Mouse (Mus musculus): Measurements from ENCODE around the gene Fermt3.

The Fermt3 gene

GRCm38 (mm10) chr19:6972247-6972917 lies 46.9 kb downstream of the Fermt3 start:
- no peak for DNase-seq (ENCODE audit: low spot score)

GRCm38 (mm10) chr19:6971644-6972043 lies 47.6 kb downstream of the Fermt3 start:
- DNase-seq (ENCODE audit: low spot score) = no peak

GRCm38 (mm10) chr19:6970460-6971085 lies 48.7 kb downstream of the Fermt3 start:
- DNase-seq (ENCODE audit: low spot score) = no peak

GRCm38 (mm10) chr19:6969665-6970381 lies 49.4 kb downstream of the Fermt3 start:
- peak; percentile 79 for DNase-seq (ENCODE audit: low spot score)

- no peak for DNase-seq (ENCODE audit: low spot score)
Measured at GRCm38 (mm10) chr19:6969291-6969664, 50.0 kb downstream of the Fermt3 start.

- no peak for DNase-seq (ENCODE audit: low spot score)
Measured at GRCm38 (mm10) chr19:6968491-6969271, 50.6 kb downstream of the Fermt3 start.

GRCm38 (mm10) chr19:6956461-6956860 lies 62.8 kb downstream of the Fermt3 start:
- DNase-seq (ENCODE audit: low spot score) = no peak

GRCm38 (mm10) chr19:6955424-6955823 lies 63.8 kb downstream of the Fermt3 start:
- DNase-seq (ENCODE audit: low spot score) = no peak

GRCm38 (mm10) chr19:6954046-6954445 lies 65.2 kb downstream of the Fermt3 start:
- DNase-seq (ENCODE audit: low spot score) = no peak

GRCm38 (mm10) chr19:6952712-6953037 lies 66.6 kb downstream of the Fermt3 start:
- peak; percentile 62 for DNase-seq (ENCODE audit: low spot score)

- peak; percentile 80 for DNase-seq (ENCODE audit: low spot score)
Measured at GRCm38 (mm10) chr19:6951994-6952711, 67.1 kb downstream of the Fermt3 start.

- peak; percentile 95 for DNase-seq (ENCODE audit: low spot score)
Measured at GRCm38 (mm10) chr19:6951381-6951968, 67.8 kb downstream of the Fermt3 start.

GRCm38 (mm10) chr19:6950613-6951153 lies 68.6 kb downstream of the Fermt3 start:
- DNase-seq (ENCODE audit: low spot score) = peak; percentile 75

- no peak for DNase-seq (ENCODE audit: low spot score)
Measured at GRCm38 (mm10) chr19:6949951-6950350, 69.3 kb downstream of the Fermt3 start.

GRCm38 (mm10) chr19:6949532-6949931 lies 69.7 kb downstream of the Fermt3 start:
- DNase-seq (ENCODE audit: low spot score) = no peak
